Mouse (Mus musculus) bone marrow macrophage, adult 2 months (primary cell): ENCODE data around the gene Olfr166. TPM values are rescaled to one million over a fixed set of nuclear protein-coding genes. Genes with fewer than 3 reads are reported as not detected.
"Not testable (repeated sequence)": the region's sequence is repeated elsewhere in the genome, so short reads cannot be mapped to it uniquely, and the experiment has no call there.

Experiments used
- H3K27ac ChIP-seq: 2 replicates; pipeline ENCODE4 v1.5.1; 2012; ENCODE audit warnings: low read depth, low read length; ENCODE audit not compliant: insufficient read depth
- H3K4me1 ChIP-seq: 2 replicates; pipeline ENCODE4 v1.6.1; 2012; ENCODE audit warnings: low read length; ENCODE audit not compliant: control insufficient read depth, insufficient read depth
- H3K4me3 ChIP-seq: 2 replicates; pipeline ENCODE4 v1.5.1; 2012; ENCODE audit warnings: mild to moderate bottlenecking, low read length, moderate library complexity; ENCODE audit not compliant: insufficient read depth
- CTCF ChIP-seq: IDR thresholded peaks from 2 replicates; pipeline ENCODE4 v1.5.1; 2012; ENCODE audit warnings: low read depth, mild to moderate bottlenecking, low read length, moderate library complexity
- POLR2A ChIP-seq: IDR thresholded peaks from 2 replicates; pipeline ENCODE4 v1.6.1; 2012; ENCODE audit warnings: mild to moderate bottlenecking, low read depth, low read length, borderline replicate concordance
- polyA plus RNA-seq: library from polyadenylated mRNA; stranded (reverse); fragments of >200 nt; gene quantifications from 2 replicates; pipeline ENCODE4 v1.2.4, GENCODE M21; 2012; ENCODE audit not compliant: missing spikeins, insufficient read depth, insufficient read length

The Olfr166 gene
- polyA plus RNA-seq, result not detected in 2 replicates

- no peak within 1 kb of the TSS for H3K27ac ChIP-seq
- TF ChIP-seq CTCF, result no peak
- TF ChIP-seq POLR2A, result no peak
- H3K4me3 ChIP-seq, result no peak within 1 kb of the TSS
- no peaks in the 10 kb centered on the region for H3K4me1 ChIP-seq
These were observed at the start of gene Olfr166 for GRCm38 (mm10) chr16:19483394-19483793. Olfr166 (plus strand) TSS chr16:19483694.

DNA sequence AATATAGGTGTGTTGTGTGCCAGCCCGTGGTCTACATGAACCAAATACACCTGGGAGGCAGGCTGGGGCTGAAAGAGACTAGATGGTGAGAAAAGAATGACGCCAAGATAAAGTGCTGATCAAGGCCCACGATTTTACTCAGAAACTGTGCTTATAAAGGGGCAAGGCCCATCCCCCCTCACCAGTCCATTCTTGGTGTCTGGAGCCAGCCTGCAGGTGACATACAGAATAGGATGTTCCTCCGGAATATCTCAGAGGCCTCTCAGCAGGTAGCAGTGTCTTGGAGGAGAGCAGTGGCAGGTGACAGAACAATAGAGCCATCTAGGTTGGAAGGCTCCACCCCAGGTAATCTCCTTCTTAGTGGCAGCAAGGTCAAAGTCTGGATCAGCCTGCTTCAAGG, 24.8 kb upstream of the Olfr166 start:
- not testable (repeated sequence) for H3K4me3 ChIP-seq, H3K27ac ChIP-seq

GRCm38 (mm10) chr16:19464365-19464764, 19.1 kb upstream of the Olfr166 start:
- TF ChIP-seq CTCF (no peak), POLR2A (no peak)
- Histone ChIP-seq H3K27ac (no peak overlapping the region), H3K4me1 (no peaks in the 10 kb centered on the region), H3K4me3 (no peak overlapping the region)

More for the DNA sequence above, 24.8 kb upstream of the Olfr166 start:
- H3K4me1 ChIP-seq, result not testable (repeated sequence)

- TF ChIP-seq CTCF, result no peak
- TF ChIP-seq POLR2A, result no peak
- H3K4me1 ChIP-seq, result no peaks in the 10 kb centered on the region
- no peak within 1 kb of the TSS for H3K4me3 ChIP-seq
- no peak within 1 kb of the TSS for H3K27ac ChIP-seq
These were observed 38.7 kb downstream of the Olfr166 start, which contains the start of gene Olfr167 for GRCm38 (mm10) chr16:19522166-19522565. Olfr167 (minus strand) TSS chr16:19522266.

GRCm38 (mm10) chr16:19535455-19535854, 52.0 kb downstream of the Olfr166 start, which contains the start of gene Olfr168:
Olfr168 (minus strand) TSS chr16:19535555.
- Histone ChIP-seq H3K4me1 (no peaks in the 10 kb centered on the region), H3K27ac (no peak within 1 kb of the TSS), H3K4me3 (no peak within 1 kb of the TSS)
- no peak for TF ChIP-seq CTCF
- no peak for TF ChIP-seq POLR2A

Other genes with a start within 250 kb of the Olfr166 start
- not detected in 2 replicates for gene Olfr164, start 169.6 kb upstream of the Olfr166 start, polyA plus RNA-seq
- not detected in 2 replicates for gene Olfr165, start 60.6 kb upstream of the Olfr166 start, polyA plus RNA-seq
- 0.17 TPM in 1 of 2 replicates, not detected in the other for gene Olfr167, start 38.6 kb downstream of the Olfr166 start, polyA plus RNA-seq
- not detected in 2 replicates for gene Olfr168, start 51.9 kb downstream of the Olfr166 start, polyA plus RNA-seq
- not detected in 2 replicates for gene Olfr169, start 88.1 kb downstream of the Olfr166 start, polyA plus RNA-seq
- gene Olfr170, start 128.2 kb downstream of the Olfr166 start, polyA plus RNA-seq, result not detected in 2 replicates
- not detected in 2 replicates for gene Olfr171, start 146.2 kb downstream of the Olfr166 start, polyA plus RNA-seq
- not detected in 2 replicates for gene Lamp3, start 222.7 kb downstream of the Olfr166 start, polyA plus RNA-seq